ENCODE assay signal across 13 mouse cellular contexts in the genomic region with DNA sequence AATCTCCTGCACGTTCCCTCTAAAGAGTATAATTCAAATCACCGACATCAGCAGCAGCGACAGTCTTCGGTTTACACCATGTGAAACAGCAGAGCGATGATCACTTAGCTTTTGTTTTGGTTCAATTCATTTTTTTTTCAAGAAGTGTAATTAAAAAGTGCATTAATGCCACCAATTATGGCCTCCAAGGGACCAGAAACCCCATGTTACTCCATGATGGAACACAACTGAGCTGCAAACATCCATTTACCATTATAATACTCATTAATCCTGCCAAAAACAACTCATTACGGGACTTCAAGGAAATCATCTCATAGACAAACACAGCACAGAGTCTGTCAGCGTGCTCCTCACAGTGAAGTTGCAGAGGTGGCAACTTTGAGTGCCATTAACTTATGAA.
"Had no signal": no experiment of that assay in that cellular context is flagged by ENCODE, and none has a peak within 500 bp of the region (broad histone marks: within the 10 kb centered on the region; RNA-seq: fewer than 3 reads in every experiment).

No protein-coding gene starts in this region.

- H3K27me3 ChIP-seq: kidney, embryonic 15.5 days; liver, embryonic 15.5 days; midbrain, embryonic 13.5 days had no signal

- H3K4me3 ChIP-seq: kidney, embryonic 15.5 days; left cerebral cortex, adult 2 months; limb, embryonic 10.5 days; liver, embryonic 15.5 days; midbrain, embryonic 13.5 days had no signal

- H3K9ac ChIP-seq: kidney, embryonic 15.5 days; liver, embryonic 15.5 days; midbrain, embryonic 13.5 days had no signal

- DNase-seq: kidney, postnatal 14 days; lung, adult 2 months; lung, postnatal 36 days; right cerebral cortex, adult 18-20 months; right cerebral cortex, postnatal 25 days; thymus, postnatal 36 days had no signal

- H3K27ac ChIP-seq: kidney, embryonic 15.5 days; left cerebral cortex, adult 2 months; limb, embryonic 10.5 days; liver, embryonic 15.5 days; midbrain, embryonic 13.5 days had no signal

- H3K36me3 ChIP-seq: kidney, embryonic 15.5 days; limb, embryonic 10.5 days; liver, embryonic 15.5 days; midbrain, embryonic 13.5 days had no signal

- H3K9me3 ChIP-seq: kidney, embryonic 15.5 days; limb, embryonic 10.5 days; liver, embryonic 15.5 days; midbrain, embryonic 13.5 days had no signal

- ATAC-seq: lung, postnatal 0 days; midbrain, embryonic 13.5 days had no signal

- H3K4me1 ChIP-seq: kidney, embryonic 15.5 days; limb, embryonic 10.5 days; liver, embryonic 15.5 days; midbrain, embryonic 13.5 days had no signal

- H3K4me2 ChIP-seq: kidney, embryonic 15.5 days; liver, embryonic 11.5 days; liver, embryonic 15.5 days; midbrain, embryonic 13.5 days had no signal
